Mouse (Mus musculus): ENCODE results near the gene H2afz. TPM values are rescaled to one million over a fixed set of nuclear protein-coding genes. Genes with fewer than 3 reads are reported as not detected.
"Not testable (repeated sequence)": the region's sequence is repeated elsewhere in the genome, so short reads cannot be mapped to it uniquely, and the experiment has no call there.

H2afz gene
- total RNA-seq, 2 experiments from 2014 or later, result 168 to 196 TPM

DNA sequence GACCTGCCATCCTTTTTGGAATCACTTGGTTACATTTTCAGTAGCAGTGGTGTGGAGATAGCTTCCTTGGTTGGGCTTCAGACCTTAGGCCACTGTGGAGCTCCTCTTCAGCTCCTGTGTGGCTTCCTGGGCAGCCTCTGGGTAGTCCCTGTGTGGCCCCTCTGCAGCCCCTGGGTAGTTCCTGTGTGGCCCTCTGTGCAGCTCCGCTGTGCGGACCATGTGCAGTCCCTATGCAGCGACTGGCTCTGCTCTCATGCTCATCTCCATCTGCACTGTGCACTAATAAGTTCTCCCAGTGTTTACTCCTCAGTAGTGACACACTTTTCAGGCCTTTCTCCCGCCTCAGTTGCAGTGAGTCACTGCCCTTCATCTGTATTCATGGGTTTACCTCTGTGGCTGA, 27.8 kb downstream of the H2afz start:
- DNase-seq (ENCODE audit: extremely low spot score in 1 of 2, low spot score in 2 of 2), result no peak
- Histone ChIP-seq H3K27ac (no peak overlapping the region), H3K4me3 (no peak overlapping the region)
- intact Hi-C loops (cut with DNase I), result no loop called here
- no peak for TF ChIP-seq CTCF (IDR thresholded peaks at IDR 0.05)

DNA sequence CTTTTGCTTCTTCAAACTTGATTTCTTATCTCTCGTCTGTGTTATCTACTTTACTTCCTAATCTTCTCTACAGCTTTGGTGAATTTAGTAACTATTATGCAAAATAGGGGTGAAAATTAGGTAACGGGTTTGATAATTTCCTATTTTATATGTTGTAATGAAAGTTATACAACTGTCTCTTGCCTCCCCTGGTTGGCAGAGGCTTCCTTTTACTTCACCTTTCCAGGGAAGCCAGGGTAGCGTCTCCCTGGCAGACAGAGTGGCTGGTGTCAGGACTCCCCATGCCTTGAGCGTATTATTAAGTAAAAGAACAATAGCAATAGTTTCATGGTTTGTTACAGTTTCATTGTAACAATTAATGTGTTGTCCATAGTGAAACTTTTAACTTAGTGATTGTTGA, 29.5 kb downstream of the H2afz start:
- H3K4me3 ChIP-seq, result no peak overlapping the region
- intact Hi-C loops (cut with DNase I), result no loop called here
- DNase-seq (ENCODE audit: extremely low spot score in 1 of 2, low spot score in 2 of 2), result no peak
- H3K27ac ChIP-seq, result no peak overlapping the region
- TF ChIP-seq CTCF (IDR thresholded peaks at IDR 0.05), result no peak

DNA sequence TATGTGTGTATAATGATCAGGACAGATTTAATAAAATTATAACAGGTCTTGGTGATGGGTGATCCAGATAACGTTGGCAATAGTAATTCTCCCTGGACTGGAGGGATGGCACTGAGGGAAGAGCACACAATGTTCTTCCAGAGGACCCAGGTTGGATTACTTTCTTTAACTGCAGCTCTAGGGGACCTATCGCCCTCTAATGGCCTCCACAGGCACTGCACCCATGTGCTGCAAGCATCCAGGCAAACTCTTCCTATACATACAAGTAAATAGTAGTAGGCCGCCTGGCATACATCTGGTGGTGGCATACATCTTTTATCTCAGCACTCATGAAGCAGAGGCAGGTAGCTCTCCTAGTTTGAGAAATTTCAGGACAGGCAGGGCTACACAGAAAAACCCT, 30.9 kb downstream of the H2afz start:
- no peak for DNase-seq (ENCODE audit: extremely low spot score in 1 of 2, low spot score in 2 of 2)
- H3K4me3 ChIP-seq, result no peak overlapping the region
- peak; percentile 29 for TF ChIP-seq CTCF (IDR thresholded peaks at IDR 0.05)
- H3K27ac ChIP-seq, result no peak overlapping the region
- intact Hi-C loops (cut with DNase I), result no loop called here

DNA sequence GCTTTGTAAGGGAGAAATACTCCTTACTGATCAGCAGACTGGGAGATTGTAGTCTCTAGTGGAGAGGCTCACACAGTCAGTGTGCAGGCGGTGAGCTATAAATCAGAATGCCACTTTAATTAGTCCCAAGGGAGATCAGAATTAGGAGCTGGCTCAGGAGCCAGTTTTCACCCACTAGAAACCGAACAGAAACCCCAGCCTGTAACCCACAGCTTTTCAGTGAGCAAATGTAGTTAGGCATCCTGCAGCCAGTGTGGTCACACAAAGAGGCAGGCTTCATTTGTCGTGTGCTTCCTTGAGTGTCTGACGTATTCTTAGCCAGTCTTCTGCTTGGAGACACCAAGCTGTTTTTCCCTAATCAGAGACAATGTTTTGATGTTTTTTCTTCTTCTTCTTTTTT, 32.1 kb downstream of the H2afz start:
- TF ChIP-seq CTCF (IDR thresholded peaks at IDR 0.05), result no peak
- intact Hi-C loops (cut with DNase I), result no loop called here
- Histone ChIP-seq H3K4me3 (no peak overlapping the region), H3K27ac (no peak overlapping the region)
- no peak for DNase-seq (ENCODE audit: extremely low spot score in 1 of 2, low spot score in 2 of 2)

DNA sequence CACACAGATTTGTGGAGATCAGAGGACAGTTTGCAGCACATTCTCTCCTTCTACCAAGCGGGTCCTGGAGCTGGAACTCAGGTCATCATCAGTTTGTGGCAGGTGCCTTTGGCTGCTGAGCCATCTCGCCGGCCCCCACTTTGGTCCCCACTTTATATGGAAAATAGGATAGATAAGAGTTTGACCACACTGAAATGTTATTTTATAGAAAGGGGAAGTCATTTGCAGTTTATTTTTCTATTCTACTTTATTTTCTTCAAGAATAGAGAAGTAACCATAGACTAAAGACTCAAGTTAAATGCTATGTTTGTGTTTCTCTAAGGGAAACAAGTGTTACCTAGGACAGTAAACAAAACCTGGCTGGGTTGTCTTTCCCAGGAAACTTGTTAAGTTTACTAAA, 32.6 kb downstream of the H2afz start:
- Histone ChIP-seq H3K4me3 (no peak overlapping the region), H3K27ac (no peak overlapping the region)
- intact Hi-C loops (cut with DNase I), result no loop called here
- TF ChIP-seq CTCF (IDR thresholded peaks at IDR 0.05), result no peak
- no peak for DNase-seq (ENCODE audit: extremely low spot score in 1 of 2, low spot score in 2 of 2)

DNA sequence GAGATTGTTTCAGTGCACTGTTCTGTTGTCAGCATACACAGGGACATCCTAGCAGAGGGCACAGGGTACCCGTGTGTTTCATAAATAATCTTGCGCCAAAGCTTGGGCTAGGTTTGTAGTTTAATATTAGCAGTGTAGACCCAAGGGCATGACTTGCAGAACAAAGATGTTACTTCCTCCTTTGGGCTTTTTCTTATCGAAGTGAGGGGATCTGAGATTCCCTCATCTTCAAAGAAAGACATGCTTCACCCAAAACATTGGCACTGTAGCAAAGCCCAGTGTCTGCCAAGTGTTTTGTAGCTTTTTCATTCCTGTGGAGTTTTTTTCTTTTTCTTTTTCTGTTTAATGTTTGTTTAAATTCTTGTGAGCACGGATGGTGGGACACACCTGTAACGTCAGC, 33.4 kb downstream of the H2afz start:
- no peak overlapping the region for H3K27ac ChIP-seq

DNA sequence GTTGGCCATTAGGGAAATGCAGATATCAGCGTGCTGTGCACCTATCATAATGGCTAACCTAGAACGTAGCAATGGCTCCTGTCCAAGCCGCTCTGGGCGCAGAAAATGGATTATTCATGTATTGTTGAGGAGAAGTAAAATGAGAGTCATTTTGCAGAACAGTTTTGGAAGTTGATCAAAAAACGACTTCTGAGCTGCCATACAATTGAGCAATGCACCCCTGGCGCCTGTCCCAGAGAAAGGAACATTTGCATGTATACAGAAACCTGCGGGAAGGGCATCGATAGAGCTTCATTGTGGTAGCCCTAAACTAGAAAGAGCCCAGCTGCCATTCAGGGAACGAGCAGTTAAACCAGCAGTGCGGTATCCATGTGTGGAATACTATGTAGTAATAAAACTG, 35.9 kb downstream of the H2afz start:
- intact Hi-C loops (cut with DNase I), result no loop called here
- no peak for DNase-seq (ENCODE audit: extremely low spot score in 1 of 2, low spot score in 2 of 2)
- TF ChIP-seq CTCF (IDR thresholded peaks at IDR 0.05), result no peak
- no peak overlapping the region for H3K27ac ChIP-seq
- H3K4me3 ChIP-seq, result no peak overlapping the region

More for the DNA sequence above, 33.4 kb downstream of the H2afz start:
- no peak overlapping the region for H3K4me3 ChIP-seq
- intact Hi-C loops (cut with DNase I), result no loop called here
- no peak for DNase-seq (ENCODE audit: extremely low spot score in 1 of 2, low spot score in 2 of 2)
- no peak for TF ChIP-seq CTCF (IDR thresholded peaks at IDR 0.05)

DNA sequence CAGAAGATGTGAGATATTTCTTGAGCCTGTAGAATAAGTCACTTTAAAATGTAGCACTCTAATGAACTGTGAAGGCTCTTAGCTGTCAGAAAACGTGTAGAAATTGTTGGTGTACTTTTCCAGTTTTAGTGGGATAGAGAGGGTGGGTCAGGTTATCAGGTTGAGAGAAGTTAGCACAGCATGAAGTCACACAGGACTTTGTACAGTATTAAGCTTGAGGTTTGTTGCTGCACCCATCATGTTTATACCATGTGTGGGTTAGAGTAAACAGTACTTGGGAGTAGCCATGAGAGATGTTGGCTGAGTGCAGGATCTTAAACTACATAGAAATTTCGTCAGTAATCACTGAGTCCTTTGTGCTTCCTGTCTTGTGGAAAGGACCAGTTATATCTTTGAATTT, 48.8 kb downstream of the H2afz start:
- Histone ChIP-seq H3K4me3 (no peak overlapping the region), H3K27ac (no peak overlapping the region)
- intact Hi-C loops (cut with DNase I), result no loop called here
- no peak for DNase-seq (ENCODE audit: extremely low spot score in 1 of 2, low spot score in 2 of 2)
- no peak for TF ChIP-seq CTCF (IDR thresholded peaks at IDR 0.05)

DNA sequence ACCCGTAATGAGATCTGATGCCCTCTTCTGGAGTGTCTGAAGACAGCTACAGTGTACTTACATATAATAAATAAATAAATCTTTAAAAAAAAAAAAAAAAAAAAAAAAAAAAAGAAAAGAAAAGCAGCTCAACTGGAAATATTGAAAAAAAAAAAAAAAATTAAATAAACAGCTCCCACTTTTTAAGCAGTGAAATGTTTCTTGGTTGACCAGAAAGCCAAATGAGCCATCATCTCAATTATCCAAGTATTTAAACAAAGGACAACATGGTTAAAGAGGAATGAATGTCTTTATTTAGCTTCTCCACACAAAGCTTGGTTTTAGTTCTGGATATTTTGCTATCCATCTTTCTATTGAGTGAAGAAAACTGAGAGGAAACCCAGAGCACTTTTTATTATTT, 50.3 kb downstream of the H2afz start:
- DNase-seq (ENCODE audit: extremely low spot score in 1 of 2, low spot score in 2 of 2); H3K4me3 ChIP-seq; intact Hi-C loops (cut with DNase I); H3K27ac ChIP-seq: not testable (repeated sequence)

Other genes starting within 250 kb of the H2afz start
- gene Ddit4l, start 242.9 kb upstream of the H2afz start, total RNA-seq (2021), result 10 to 100 TPM; 19.7 to 25.6 TPM
- not detected for gene Gm21962, start 193.0 kb upstream of the H2afz start, total RNA-seq (2021)
- 10 to 100 TPM; 44.5 to 47.6 TPM for gene Dnajb14, start 3.2 kb downstream of the H2afz start, total RNA-seq (2021)
- 10 to 100 TPM; 68.4 to 73.2 TPM for gene Lamtor3, start 54.0 kb downstream of the H2afz start, total RNA-seq (2021)
- 1 to 10 TPM; 2.6 to 3.4 TPM for gene Dapp1, start 117.1 kb downstream of the H2afz start, total RNA-seq (2021)
- 1 to 10 TPM; 2.9 to 3.0 TPM for gene 1110002E22Rik, start 200.6 kb downstream of the H2afz start, total RNA-seq (2021)
- under 1 TPM; 0.28 to 0.34 TPM for gene Gm5105, start 202.9 kb downstream of the H2afz start, total RNA-seq (2021)